Mouse (Mus musculus) liver, embryonic 14.5 days (tissue): Measurements from ENCODE around the gene Ppp1r14b.

Experiments
- CTCF ChIP-seq: IDR thresholded peaks from 2 replicates; pipeline ENCODE4 v1.5.1; 2016; ENCODE audit warnings: antibody characterized with exemption, low read depth, control low read depth
- EP300 ChIP-seq: IDR thresholded peaks from 2 replicates; pipeline ENCODE4 v1.6.1; 2016; ENCODE audit warnings: antibody characterized with exemption, low read depth

DNA sequence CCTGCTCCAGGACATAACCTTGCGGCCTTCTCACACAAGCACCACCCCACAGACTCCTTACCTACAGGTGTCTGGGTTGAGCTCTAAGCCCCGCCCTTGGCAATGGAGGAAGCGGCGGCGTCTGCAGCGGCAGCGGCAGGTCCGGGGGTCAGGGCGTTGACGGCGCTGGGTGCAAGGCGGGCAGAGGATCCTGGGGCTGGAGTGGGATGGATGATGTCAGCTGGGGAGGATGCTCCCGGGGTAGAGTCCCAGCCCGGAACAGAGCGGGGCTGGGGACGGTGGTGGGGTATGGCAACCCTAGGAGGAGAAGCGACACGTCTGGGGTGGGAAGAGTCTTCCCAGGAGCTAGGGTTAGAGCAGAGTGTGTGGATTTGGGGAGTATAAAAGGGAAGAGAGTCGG is 10.5 kb downstream of the Ppp1r14b start:
- TF ChIP-seq CTCF = no peak
- no peak for TF ChIP-seq EP300
